Mouse (Mus musculus): Measurements from ENCODE around the gene Relt. TPM values are rescaled to one million over a fixed set of nuclear protein-coding genes. Genes with fewer than 3 reads are reported as not detected.
"Not testable (repeated sequence)": the region's sequence is repeated elsewhere in the genome, so short reads cannot be mapped to it uniquely, and the experiment has no call there.

The Relt gene
- polyA plus RNA-seq, 1 experiment, result 29.2 TPM

- no peak overlapping the region for H3K27ac ChIP-seq (ENCODE audit: insufficient read depth, low read length)
- WGBS, result 71% methylated on average over 9 of the region's 9 CpGs
- DNase-seq, result no peak
- peaks cover 11% of the 10 kb centered on the region for H3K4me1 ChIP-seq (ENCODE audit: control insufficient read depth, insufficient read depth, low read length)
- no peak for TF ChIP-seq CTCF (IDR thresholded peaks at IDR 0.05; ENCODE audit: borderline replicate concordance, insufficient read depth, low read depth, low read length)
- TF ChIP-seq POLR2A (IDR thresholded peaks at IDR 0.05; ENCODE audit: borderline replicate concordance, insufficient read depth, low read length), result no peak
- H3K27me3 ChIP-seq (ENCODE audit: control insufficient read depth, insufficient read depth, low read length), result no peaks in the 10 kb centered on the region
- no peak overlapping the region for H3K4me3 ChIP-seq (replicated peaks; ENCODE audit: insufficient read depth, low read depth, low read length)
Observed at GRCm38 (mm10) chr7:100851481-100852356, 11.5 kb downstream of the Relt start.

- WGBS, result 96% methylated on average over 2 of the region's 2 CpGs
- Histone ChIP-seq H3K27ac (ENCODE audit: insufficient read depth, low read length) (no peak overlapping the region), H3K4me3 (replicated peaks; ENCODE audit: insufficient read depth, low read depth, low read length) (no peak overlapping the region), H3K27me3 (ENCODE audit: control insufficient read depth, insufficient read depth, low read length) (no peaks in the 10 kb centered on the region), H3K4me1 (ENCODE audit: control insufficient read depth, insufficient read depth, low read length) (peaks cover 11% of the 10 kb centered on the region)
- DNase-seq, result no peak
- TF ChIP-seq POLR2A (IDR thresholded peaks at IDR 0.05; ENCODE audit: borderline replicate concordance, insufficient read depth, low read length) (no peak), CTCF (IDR thresholded peaks at IDR 0.05; ENCODE audit: borderline replicate concordance, insufficient read depth, low read depth, low read length) (no peak)
Observed at GRCm38 (mm10) chr7:100849508-100849907, 13.7 kb downstream of the Relt start.

- Histone ChIP-seq H3K4me1 (ENCODE audit: control insufficient read depth, insufficient read depth, low read length) (peaks cover 11% of the 10 kb centered on the region), H3K4me3 (replicated peaks; ENCODE audit: insufficient read depth, low read depth, low read length) (no peak overlapping the region), H3K27me3 (ENCODE audit: control insufficient read depth, insufficient read depth, low read length) (no peaks in the 10 kb centered on the region), H3K27ac (ENCODE audit: insufficient read depth, low read length) (no peak overlapping the region)
- DNase-seq, result peak; percentile 60 to 71
- WGBS, result 36% methylated on average over 6 of the region's 6 CpGs
- peak; percentile 77 for TF ChIP-seq CTCF (IDR thresholded peaks at IDR 0.05; ENCODE audit: borderline replicate concordance, insufficient read depth, low read depth, low read length)
- no peak for TF ChIP-seq POLR2A (IDR thresholded peaks at IDR 0.05; ENCODE audit: borderline replicate concordance, insufficient read depth, low read length)
Observed at GRCm38 (mm10) chr7:100848744-100849143, 14.5 kb downstream of the Relt start.

- H3K4me1 ChIP-seq (ENCODE audit: control insufficient read depth, insufficient read depth, low read length), result peaks cover 5% of the 10 kb centered on the region; the same call in 1 of the 2 replicates
- TF ChIP-seq CTCF (IDR thresholded peaks at IDR 0.05; ENCODE audit: borderline replicate concordance, insufficient read depth, low read depth, low read length), result no peak
- TF ChIP-seq POLR2A (IDR thresholded peaks at IDR 0.05; ENCODE audit: borderline replicate concordance, insufficient read depth, low read length), result no peak
- no peak overlapping the region for H3K4me3 ChIP-seq (replicated peaks; ENCODE audit: insufficient read depth, low read depth, low read length)
- H3K27me3 ChIP-seq (ENCODE audit: control insufficient read depth, insufficient read depth, low read length), result no peaks in the 10 kb centered on the region
- no peak for DNase-seq
- H3K27ac ChIP-seq (ENCODE audit: insufficient read depth, low read length), result no peak overlapping the region
- WGBS, result 95% methylated on average over 6 of the region's 6 CpGs
Observed at GRCm38 (mm10) chr7:100847131-100847530, 16.1 kb downstream of the Relt start.

- not testable (repeated sequence) for H3K4me3 ChIP-seq (replicated peaks; ENCODE audit: insufficient read depth, low read depth, low read length); DNase-seq; H3K27ac ChIP-seq (ENCODE audit: insufficient read depth, low read length); H3K4me1 ChIP-seq (ENCODE audit: control insufficient read depth, insufficient read depth, low read length); H3K27me3 ChIP-seq (ENCODE audit: control insufficient read depth, insufficient read depth, low read length)
- WGBS, result 54% methylated on average over 7 of the region's 7 CpGs
Observed at GRCm38 (mm10) chr7:100846033-100846432, 17.2 kb downstream of the Relt start.

- WGBS, result 42% methylated on average over 1 of the region's 1 CpGs
- DNase-seq, result no peak
- Histone ChIP-seq H3K27ac (ENCODE audit: insufficient read depth, low read length) (no peak overlapping the region), H3K4me3 (replicated peaks; ENCODE audit: insufficient read depth, low read depth, low read length) (no peak overlapping the region), H3K4me1 (ENCODE audit: control insufficient read depth, insufficient read depth, low read length) (0 out of 2 replicates have a peak, but pooled peaks cover 3% of the 10 kb centered on the region), H3K27me3 (ENCODE audit: control insufficient read depth, insufficient read depth, low read length) (no peaks in the 10 kb centered on the region)
- TF ChIP-seq CTCF (IDR thresholded peaks at IDR 0.05; ENCODE audit: borderline replicate concordance, insufficient read depth, low read depth, low read length) (no peak), POLR2A (IDR thresholded peaks at IDR 0.05; ENCODE audit: borderline replicate concordance, insufficient read depth, low read length) (no peak)
Observed at GRCm38 (mm10) chr7:100845412-100845811, 17.8 kb downstream of the Relt start.

GRCm38 (mm10) chr7:100845026-100845400, 18.2 kb downstream of the Relt start:
- DNase-seq, result no peak
- no peak overlapping the region for H3K27ac ChIP-seq (ENCODE audit: insufficient read depth, low read length)
- TF ChIP-seq POLR2A (IDR thresholded peaks at IDR 0.05; ENCODE audit: borderline replicate concordance, insufficient read depth, low read length) (no peak), CTCF (IDR thresholded peaks at IDR 0.05; ENCODE audit: borderline replicate concordance, insufficient read depth, low read depth, low read length) (no peak)
- H3K4me3 ChIP-seq (replicated peaks; ENCODE audit: insufficient read depth, low read depth, low read length), result no peak overlapping the region
- no peaks in the 10 kb centered on the region for H3K27me3 ChIP-seq (ENCODE audit: control insufficient read depth, insufficient read depth, low read length)
- H3K4me1 ChIP-seq (ENCODE audit: control insufficient read depth, insufficient read depth, low read length), result peaks cover 5% of the 10 kb centered on the region; the same call in 1 of the 2 replicates

GRCm38 (mm10) chr7:100844385-100845025, 18.7 kb downstream of the Relt start:
- Histone ChIP-seq H3K27ac (ENCODE audit: insufficient read depth, low read length) (no peak overlapping the region), H3K27me3 (ENCODE audit: control insufficient read depth, insufficient read depth, low read length) (no peaks in the 10 kb centered on the region), H3K4me1 (ENCODE audit: control insufficient read depth, insufficient read depth, low read length) (peaks cover 8% of the 10 kb centered on the region; the same call in 1 of the 2 replicates), H3K4me3 (replicated peaks; ENCODE audit: insufficient read depth, low read depth, low read length) (no peak overlapping the region)
- DNase-seq, result no peak
- 45% methylated on average over 2 of the region's 2 CpGs for WGBS
- TF ChIP-seq POLR2A (IDR thresholded peaks at IDR 0.05; ENCODE audit: borderline replicate concordance, insufficient read depth, low read length), result no peak
- TF ChIP-seq CTCF (IDR thresholded peaks at IDR 0.05; ENCODE audit: borderline replicate concordance, insufficient read depth, low read depth, low read length), result no peak
